Mouse (Mus musculus): ENCODE data around the gene Msx2. TPM values are rescaled to one million over a fixed set of nuclear protein-coding genes. Genes with fewer than 3 reads are reported as not detected.

Msx2 gene
- polyA plus RNA-seq, 1 experiment, result not detected

- H3K27ac ChIP-seq (ENCODE audit: insufficient read depth, low read depth, low read length), result no peak overlapping the region
- TF ChIP-seq POLR2A (IDR thresholded peaks at IDR 0.05; ENCODE audit: borderline replicate concordance, low read depth, low read length) (no peak), CTCF (IDR thresholded peaks at IDR 0.05; ENCODE audit: low read depth, low read length) (no peak)
- H3K4me3 ChIP-seq (ENCODE audit: insufficient read depth, low read length), result no peak overlapping the region
- no peaks in the 10 kb centered on the region for H3K4me1 ChIP-seq (ENCODE audit: control insufficient read depth, insufficient read depth, low read length)
Observed at GRCm38 (mm10) chr13:53420741-53421140, 52.1 kb downstream of the Msx2 start.

- Histone ChIP-seq H3K4me3 (ENCODE audit: insufficient read depth, low read length) (no peak overlapping the region), H3K4me1 (ENCODE audit: control insufficient read depth, insufficient read depth, low read length) (no peaks in the 10 kb centered on the region), H3K27ac (ENCODE audit: insufficient read depth, low read depth, low read length) (no peak overlapping the region)
- TF ChIP-seq POLR2A (IDR thresholded peaks at IDR 0.05; ENCODE audit: borderline replicate concordance, low read depth, low read length) (no peak), CTCF (IDR thresholded peaks at IDR 0.05; ENCODE audit: low read depth, low read length) (no peak)
Observed at GRCm38 (mm10) chr13:53419681-53420080, 53.2 kb downstream of the Msx2 start.

- TF ChIP-seq POLR2A (IDR thresholded peaks at IDR 0.05; ENCODE audit: borderline replicate concordance, low read depth, low read length) (no peak), CTCF (IDR thresholded peaks at IDR 0.05; ENCODE audit: low read depth, low read length) (no peak)
- Histone ChIP-seq H3K27ac (ENCODE audit: insufficient read depth, low read depth, low read length) (no peak overlapping the region), H3K4me1 (ENCODE audit: control insufficient read depth, insufficient read depth, low read length) (no peaks in the 10 kb centered on the region), H3K4me3 (ENCODE audit: insufficient read depth, low read length) (no peak overlapping the region)
Observed at GRCm38 (mm10) chr13:53417701-53418100, 55.2 kb downstream of the Msx2 start.

Other genes with a start within 250 kb of the Msx2 start
- gene Ror2, start 186.9 kb downstream of the Msx2 start, polyA plus RNA-seq (2012; ENCODE audit: insufficient read depth, insufficient read length, missing spikeins), result not detected in 2 replicates
- 35.4 and 38.6 TPM in 2 replicates for gene Sptlc1, start 95.7 kb downstream of the Msx2 start, polyA plus RNA-seq (2012; ENCODE audit: insufficient read depth, insufficient read length, missing spikeins)

All from bone marrow macrophage, adult 2 months (primary cell).